Mouse (Mus musculus) myocyte (in vitro differentiated cells): ENCODE results near the gene Bahcc1.

Experiments
- E2F4 ChIP-seq: IDR thresholded peaks from one replicate; pipeline ENCODE4 v1.6.1; 2011; ENCODE audit warnings: mild to moderate bottlenecking, control low read depth, moderate library complexity; ENCODE audit not compliant: insufficient read depth
- POLR2A ChIP-seq: IDR thresholded peaks from one replicate; pipeline ENCODE4 v1.6.1; 2011; ENCODE audit warnings: low read depth, mild to moderate bottlenecking, control low read depth, moderate library complexity; ENCODE audit not compliant: insufficient read length

DNA sequence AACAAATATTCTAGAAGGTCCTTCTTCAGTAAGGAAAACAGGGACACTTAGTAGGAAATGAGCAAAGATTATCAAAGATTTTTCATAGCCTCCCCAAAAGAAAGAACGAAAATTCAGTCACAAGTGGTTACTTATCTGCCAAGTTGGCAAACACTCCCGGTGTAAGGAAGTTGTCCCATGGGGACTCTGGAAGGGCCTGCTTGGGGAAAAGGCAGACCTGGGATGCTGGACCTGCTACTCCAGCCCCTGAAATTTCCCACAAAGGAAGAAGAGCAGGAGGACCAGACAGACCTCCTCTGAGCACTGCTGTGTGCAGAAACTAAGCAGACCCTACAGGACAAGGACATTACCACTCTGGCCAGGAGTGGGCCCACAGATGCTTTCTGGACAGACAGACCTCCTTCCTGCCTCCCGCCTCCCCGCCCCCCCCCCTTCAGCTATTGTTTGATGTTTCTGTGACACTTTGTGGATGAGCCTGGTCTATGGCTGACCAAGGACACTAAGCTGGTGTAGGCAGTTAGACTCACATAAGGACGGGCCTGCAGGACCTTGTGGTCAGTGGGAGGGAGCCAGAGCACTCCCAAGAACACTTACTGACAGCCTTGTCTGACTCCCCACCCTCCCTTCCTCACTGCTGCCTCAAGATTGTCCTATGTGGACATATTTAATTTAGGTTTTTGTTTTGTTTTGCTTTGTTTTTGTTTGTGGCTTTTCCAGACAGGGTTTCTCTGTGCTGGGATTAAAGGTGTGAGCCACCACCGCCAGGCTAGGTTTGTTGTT, 81.3 kb downstream of the Bahcc1 start:
- no peak for TF ChIP-seq POLR2A
- TF ChIP-seq E2F4 = no peak
